8 mouse cellular contexts compared by ENCODE assay signal in the genomic region with DNA sequence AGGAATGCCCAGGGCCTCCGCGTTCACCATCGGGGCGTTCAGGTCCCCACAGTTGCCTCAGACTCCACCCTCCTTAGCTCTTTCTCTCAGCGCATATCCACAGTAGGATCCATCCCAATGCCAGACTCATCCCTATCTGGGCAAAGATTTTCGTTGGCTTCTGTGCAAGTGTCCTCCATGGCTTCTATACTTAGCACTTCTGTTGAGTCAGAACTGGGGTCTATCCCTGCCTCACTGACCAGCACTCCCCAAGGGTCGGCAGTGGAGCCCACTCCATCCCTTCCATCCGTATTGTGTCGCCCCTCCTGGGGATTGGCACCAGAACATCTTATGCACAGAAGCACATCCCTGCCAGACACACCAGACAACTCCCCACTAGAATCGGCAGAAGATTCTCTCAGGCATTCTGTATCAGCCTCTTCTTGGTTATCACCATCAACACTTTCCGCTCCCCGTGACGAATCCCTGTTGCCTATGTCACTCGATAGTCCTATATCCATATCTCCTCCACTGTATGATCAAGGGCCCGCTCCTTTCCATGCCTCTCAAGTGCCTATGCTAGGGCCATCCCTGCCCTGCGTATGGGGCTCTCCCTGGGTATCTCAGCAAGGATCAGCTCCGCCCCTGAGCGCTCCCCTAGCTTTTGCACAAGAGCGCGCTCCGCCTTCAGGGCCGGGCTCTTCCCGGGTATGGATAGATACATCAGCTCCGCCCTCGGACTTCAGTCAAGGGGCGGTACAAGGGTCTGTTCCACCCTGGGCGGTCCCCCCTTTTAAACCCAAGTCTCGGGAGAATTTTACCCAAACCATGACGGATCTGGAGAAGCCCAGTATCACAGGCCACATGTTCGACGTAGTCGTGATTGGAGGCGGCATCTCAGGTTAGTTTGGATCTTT. TPM values are rescaled to one million over a fixed set of nuclear protein-coding genes. Genes with fewer than 3 reads are reported as not detected.
A peak's percentile ranks its signal among the peaks of the same experiment; 100 is the strongest.
DNase-seq lines count a peak whose midpoint lies in the region; ATAC-seq and TF ChIP-seq lines count a peak whose summit lies in the region.

Gene Maoa, plus strand, starts transcription at position 665 of the 896 bp plus-strand sequence.

- peak within 1 kb of the TSS; percentile 58 for H3K4me3 ChIP-seq in hindbrain, embryonic 10.5 days
- H3K4me3 ChIP-seq in lung, adult 2 months (replicated peaks; ENCODE audit: extremely low read depth, low read depth, low read length): peak within 1 kb of the TSS; percentile 60
- H3K4me3 ChIP-seq in olfactory bulb, adult 2 months (ENCODE audit: insufficient read depth, low read depth, low read length): peak within 1 kb of the TSS; percentile 61

- peaks cover 4% of the 10 kb centered on the region; the same call in 1 of the 2 replicates for H3K9me3 ChIP-seq in hindbrain, embryonic 10.5 days

- peak; percentile 88 for ATAC-seq in Patski

- CTCF ChIA-PET in Patski (lab: Charles Lee): interaction anchor here (1.6 kb wide), 1 partner anchor 23 kb away, joined by 4 read pairs; no protein-coding TSS in a partner anchor

- in situ Hi-C loops in Patski (cut with MboI; ENCODE audit: low pct_unique_long_range_greater_than_20kb): no loop called here

- peaks cover 16% of the 10 kb centered on the region for H3K27me3 ChIP-seq in Patski
- no peaks in the 10 kb centered on the region for H3K27me3 ChIP-seq in hindbrain, embryonic 10.5 days (ENCODE audit: insufficient read depth, poor library complexity, severe bottlenecking)

- no peaks in the 10 kb centered on the region for H3K4me1 ChIP-seq in hindbrain, embryonic 10.5 days (replicated peaks)
- H3K4me1 ChIP-seq in lung, adult 2 months (ENCODE audit: control insufficient read depth, insufficient read depth, low read length): no peaks in the 10 kb centered on the region; the same call in 1 of the 2 replicates
- H3K4me1 ChIP-seq in olfactory bulb, adult 2 months (ENCODE audit: control insufficient read depth, insufficient read depth, low read length): no peaks in the 10 kb centered on the region

- peak; percentile 21; the same call in 1 of the 2 replicates for TF ChIP-seq POLR2A in lung, adult 2 months (IDR thresholded peaks at IDR 0.05; ENCODE audit: borderline replicate concordance, extremely low read depth, low read depth, low read length)
- 0 out of 2 replicates have a peak, but pooled peaks have one; percentile 35 for TF ChIP-seq POLR2A in olfactory bulb, adult 2 months (IDR thresholded peaks at IDR 0.05; ENCODE audit: insufficient read depth, low read depth, low read length)

- POLR2A ChIA-PET in Patski (lab: Charles Lee): no interaction called here

- DNase-seq in Patski (ENCODE audit: low read depth, low spot score): no peak
- DNase-seq in cerebellum, adult 8-10 months: peak; percentile 63
- peak; percentile 59 to 80 for DNase-seq in frontal cortex, adult 2 months (ENCODE audit: extremely low spot score in 1 of 2, low spot score in 1 of 2)
- DNase-seq in hindbrain, embryonic 10.5 days (ENCODE audit: low spot score): peak; percentile 78
- DNase-seq in layer of hippocampus, adult 8-10 months (ENCODE audit: low spot score in 2 of 2): peak; percentile 68 to 73
- peak; percentile 62 for DNase-seq in lung, adult 2 months
- DNase-seq in thymus, postnatal 0 days (ENCODE audit: low spot score): peak; percentile 52

- no peaks in the 10 kb centered on the region for H3K36me3 ChIP-seq in hindbrain, embryonic 10.5 days

- 13% methylated on average over 33 of the region's 33 CpGs for WGBS in hindbrain, embryonic 10.5 days
- WGBS in lung, adult 2 months: 24% methylated on average over 33 of the region's 33 CpGs
- WGBS in olfactory bulb, adult 2 months: 16% methylated on average over 33 of the region's 33 CpGs

- no peak for TF ChIP-seq CTCF in Patski (IDR thresholded peaks at IDR 0.05)
- no peak for TF ChIP-seq CTCF in lung, adult 2 months (IDR thresholded peaks at IDR 0.05; ENCODE audit: insufficient read depth, low read length)
- no peak for TF ChIP-seq CTCF in olfactory bulb, adult 2 months (IDR thresholded peaks at IDR 0.05; ENCODE audit: insufficient read depth, low read depth, low read length)

- H3K27ac ChIP-seq in hindbrain, embryonic 10.5 days: peak within 1 kb of the TSS; percentile 91
- peak within 1 kb of the TSS; percentile 84 for H3K27ac ChIP-seq in olfactory bulb, adult 2 months (ENCODE audit: insufficient read depth, low read depth, low read length)

RNA-seq across cellular contexts. Expression of gene Maoa, which starts in this region (rescaled TPM):
- polyA plus RNA-seq in Patski (2021): 97.0 TPM
- polyA plus RNA-seq in frontal cortex, adult 2 months (2012; rRNA removed): 16.3 and 20.0 TPM in 2 replicates
- 12.6 and 16.4 TPM in 2 replicates for polyA plus RNA-seq in hindbrain, embryonic 10.5 days (2016; fragmentation: Nextera tagmentation; extraction: Ambion mirVana)
- 10 to 100 TPM; 16.8 to 20.2 (median 18.9) TPM for total RNA-seq in layer of hippocampus, adult 8-10 months (2022)
- polyA plus RNA-seq in lung, adult 2 months (2012; rRNA removed): 4.7 and 8.8 TPM in 2 replicates
- polyA plus RNA-seq in olfactory bulb, adult 2 months (2012; ENCODE audit: insufficient read depth, insufficient read length, low replicate concordance, missing spikeins): not detected in 2 replicates
- 4.6 TPM in 2 replicates for polyA plus RNA-seq in thymus, postnatal 0 days (2015; fragmentation: Nextera tagmentation; extraction: Ambion mirVana)
